Mouse (Mus musculus) brown adipose tissue, adult 24 weeks (tissue): ENCODE data around the gene Alox12. TPM values are rescaled to one million over a fixed set of nuclear protein-coding genes. Genes with fewer than 3 reads are reported as not detected.

Source experiments
- H3K27ac ChIP-seq: fragments of 200-500 bp; replicated peaks from 2 replicates; pipeline ENCODE4 v1.5.1; 2012; ENCODE audit warnings: low read depth, mild to moderate bottlenecking, low read length
- H3K4me1 ChIP-seq: fragments of 200-500 bp; 2 replicates; pipeline ENCODE4 v1.6.1; 2012; ENCODE audit warnings: low read length, mixed read lengths; ENCODE audit not compliant: control insufficient read depth, insufficient read depth, insufficient read length
- H3K4me3 ChIP-seq: fragments of 200-500 bp; 2 replicates; pipeline ENCODE4 v1.5.1; 2012; ENCODE audit warnings: low read depth, mild to moderate bottlenecking, low read length, moderate library complexity; ENCODE audit not compliant: insufficient read depth
- polyA plus RNA-seq: library from polyadenylated mRNA; stranded (reverse); fragments of >200 nt; gene quantifications from 2 replicates; pipeline ENCODE4 v1.2.4, GENCODE M21; 2012; ENCODE audit not compliant: missing spikeins, insufficient read depth, insufficient read length

Alox12 gene
- polyA plus RNA-seq: 0.44 and 1.5 TPM in 2 replicates

DNA sequence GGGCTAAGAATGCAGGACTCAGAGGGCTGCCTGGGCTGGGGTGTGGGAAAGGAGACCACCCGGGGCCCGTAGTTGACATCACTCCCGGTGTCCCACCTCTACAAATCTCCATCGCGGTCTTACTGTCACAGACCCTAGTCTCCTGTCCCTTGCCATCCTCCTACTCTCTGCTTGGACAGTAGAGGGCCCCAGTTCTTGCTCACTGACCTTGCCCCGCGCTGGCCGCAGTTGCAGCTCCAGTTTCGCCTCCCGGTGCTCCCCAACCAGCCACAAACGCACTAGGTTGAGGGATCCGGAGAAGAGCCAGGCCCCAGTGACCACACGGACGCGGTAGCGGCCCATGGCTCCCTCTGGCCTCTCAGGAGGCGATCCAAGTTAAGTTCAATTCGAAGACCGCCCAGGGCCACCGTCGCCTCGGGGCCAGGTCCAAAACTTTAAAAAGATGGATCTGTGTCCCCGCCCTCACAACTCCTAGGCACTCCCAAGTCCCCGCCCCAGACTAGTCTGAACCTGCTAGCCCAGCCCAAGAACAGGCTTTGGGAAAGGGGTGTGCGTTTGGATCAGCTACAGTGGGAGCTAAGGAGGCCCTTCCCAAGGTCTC is at the start of gene Alox12:
Alox12 (minus strand) TSS at position 423 of the 601 bp plus-strand sequence.
- H3K27ac ChIP-seq: no peak within 1 kb of the TSS
- peak within 1 kb of the TSS; percentile 64 for H3K4me3 ChIP-seq
- H3K4me1 ChIP-seq: no peaks in the 10 kb centered on the region

DNA sequence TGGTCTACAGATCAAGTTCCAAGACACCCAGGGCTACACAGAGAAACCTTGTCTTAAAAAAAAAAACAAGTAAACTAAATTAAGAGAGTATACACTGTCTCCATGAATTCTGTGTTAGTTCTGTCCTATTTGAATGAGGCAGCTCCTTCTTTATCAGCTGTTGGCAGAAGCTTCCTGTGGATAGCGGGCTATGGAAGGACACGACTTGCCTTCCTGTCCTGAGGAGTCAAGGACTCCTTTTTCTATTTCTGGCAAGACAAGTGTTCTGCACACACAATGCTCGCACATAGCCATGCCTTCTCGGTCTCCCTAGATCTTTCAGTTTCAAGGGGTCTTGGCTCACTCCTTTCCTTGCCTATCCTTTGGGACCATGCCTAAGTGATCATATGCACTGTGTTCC is 47.1 kb upstream of the Alox12 start:
- Histone ChIP-seq H3K27ac (no peak overlapping the region), H3K4me3 (no peak overlapping the region), H3K4me1 (no peaks in the 10 kb centered on the region)

- no peaks in the 10 kb centered on the region for H3K4me1 ChIP-seq
- no peak overlapping the region for H3K4me3 ChIP-seq
- H3K27ac ChIP-seq: peak overlapping the region; percentile 23; the same call in 1 of the 2 replicates
These were observed 42.8 kb upstream of the Alox12 start for GRCm38 (mm10) chr11:70297836-70298454.

DNA sequence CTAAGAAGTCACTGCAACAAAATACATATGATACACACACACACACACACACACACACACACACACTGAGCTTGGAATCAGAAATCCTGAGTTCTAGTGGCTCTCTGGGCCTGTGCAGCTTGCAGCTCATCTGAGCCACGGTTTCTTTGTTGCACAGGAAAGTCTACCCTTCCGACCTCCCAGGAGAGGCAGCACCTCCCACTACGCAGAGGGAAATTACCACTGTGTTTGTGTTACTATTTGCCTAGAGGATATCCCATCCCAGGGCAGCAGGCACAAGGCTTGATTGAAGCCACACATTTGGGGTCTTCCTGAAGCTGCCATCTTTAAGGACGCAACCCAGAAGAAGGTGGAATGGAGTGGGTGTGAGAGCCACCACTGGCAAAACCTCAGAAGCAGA is 42.3 kb upstream of the Alox12 start:
- no peak overlapping the region for H3K4me3 ChIP-seq
- peak overlapping the region; percentile 23; the same call in 1 of the 2 replicates for H3K27ac ChIP-seq

DNA sequence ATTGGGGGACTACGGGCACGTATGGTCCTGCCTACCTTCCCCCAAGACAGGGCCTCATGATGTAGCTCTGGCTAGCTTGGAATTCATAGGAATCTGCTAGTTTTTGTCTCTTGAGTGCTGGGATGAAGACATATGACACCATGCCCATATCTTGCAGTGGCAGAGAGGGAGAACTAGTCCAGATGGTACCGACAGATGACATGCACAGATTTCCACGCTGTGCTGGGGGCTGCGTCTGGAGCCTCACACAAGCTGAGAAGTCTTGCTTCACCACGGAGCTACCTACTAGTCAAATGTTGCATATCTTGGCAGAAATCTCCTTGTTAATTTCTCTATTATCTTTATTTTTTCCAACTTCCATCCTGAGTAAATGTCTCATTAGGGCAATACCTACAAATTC is 38.7 kb upstream of the Alox12 start:
- H3K4me1 ChIP-seq: no peaks in the 10 kb centered on the region
- no peak overlapping the region for H3K27ac ChIP-seq
- H3K4me3 ChIP-seq: no peak overlapping the region

More for the DNA sequence above, 42.3 kb upstream of the Alox12 start:
- no peaks in the 10 kb centered on the region for H3K4me1 ChIP-seq

GRCm38 (mm10) chr11:70291235-70291634 is 36.1 kb upstream of the Alox12 start:
- Histone ChIP-seq H3K27ac (no peak overlapping the region), H3K4me3 (no peak overlapping the region), H3K4me1 (no peaks in the 10 kb centered on the region)

- H3K27ac ChIP-seq: no peak overlapping the region
- H3K4me1 ChIP-seq: no peaks in the 10 kb centered on the region
- no peak overlapping the region for H3K4me3 ChIP-seq
These were observed 34.1 kb upstream of the Alox12 start for GRCm38 (mm10) chr11:70289236-70289635.

DNA sequence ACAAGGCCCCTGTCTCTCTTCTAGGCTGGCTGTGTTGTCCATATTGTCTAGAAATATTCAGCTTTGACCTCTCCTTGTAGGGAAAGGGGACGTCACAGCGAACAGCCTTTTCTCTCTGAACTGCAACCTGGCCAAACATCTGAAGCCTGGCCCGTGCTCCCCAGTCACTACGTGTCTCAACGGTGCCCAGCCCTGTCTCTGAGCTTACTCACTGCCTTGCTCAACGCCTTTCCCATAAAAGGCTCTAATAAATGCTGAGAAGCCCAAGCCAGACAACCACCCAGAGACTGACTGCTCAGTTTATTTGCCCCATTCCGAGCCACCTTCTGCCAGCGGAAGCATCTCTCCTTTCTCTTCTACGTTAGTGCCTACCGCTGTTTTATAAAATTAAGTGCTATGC is 32.9 kb upstream of the Alox12 start:
- H3K4me3 ChIP-seq: no peak overlapping the region
- no peaks in the 10 kb centered on the region for H3K4me1 ChIP-seq
- H3K27ac ChIP-seq: no peak overlapping the region

- Histone ChIP-seq H3K4me1 (no peaks in the 10 kb centered on the region), H3K27ac (no peak overlapping the region), H3K4me3 (no peak overlapping the region)
These were observed 30.5 kb upstream of the Alox12 start for GRCm38 (mm10) chr11:70285686-70286085.

GRCm38 (mm10) chr11:70284757-70285156 is 29.6 kb upstream of the Alox12 start:
- H3K27ac ChIP-seq: no peak overlapping the region
- H3K4me3 ChIP-seq: no peak overlapping the region
- H3K4me1 ChIP-seq: no peaks in the 10 kb centered on the region

DNA sequence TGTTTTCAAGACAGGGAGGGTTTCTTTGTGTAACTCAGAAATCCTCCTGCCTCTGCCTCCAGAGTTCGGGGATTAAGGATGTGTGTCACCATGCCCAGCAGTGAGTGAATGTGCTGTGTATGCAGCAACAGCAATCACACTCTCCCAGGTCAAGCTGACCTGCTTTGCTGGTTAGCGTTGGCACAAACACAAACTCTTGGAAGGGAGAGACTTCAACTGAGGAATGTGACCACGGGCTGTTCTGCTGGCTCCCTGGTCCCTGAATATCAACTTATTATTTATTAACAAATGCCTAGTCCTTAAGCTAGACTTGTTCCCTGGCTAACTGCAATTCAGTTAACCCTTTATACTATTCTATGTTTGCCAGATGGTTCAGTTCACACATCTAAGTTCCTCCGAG is 28.5 kb upstream of the Alox12 start:
- no peak overlapping the region for H3K27ac ChIP-seq
- no peaks in the 10 kb centered on the region for H3K4me1 ChIP-seq
- H3K4me3 ChIP-seq: no peak overlapping the region

- H3K4me3 ChIP-seq: no peak overlapping the region
- no peak overlapping the region for H3K27ac ChIP-seq
- H3K4me1 ChIP-seq: no peaks in the 10 kb centered on the region
These were observed 25.3 kb upstream of the Alox12 start for GRCm38 (mm10) chr11:70280441-70280840.

DNA sequence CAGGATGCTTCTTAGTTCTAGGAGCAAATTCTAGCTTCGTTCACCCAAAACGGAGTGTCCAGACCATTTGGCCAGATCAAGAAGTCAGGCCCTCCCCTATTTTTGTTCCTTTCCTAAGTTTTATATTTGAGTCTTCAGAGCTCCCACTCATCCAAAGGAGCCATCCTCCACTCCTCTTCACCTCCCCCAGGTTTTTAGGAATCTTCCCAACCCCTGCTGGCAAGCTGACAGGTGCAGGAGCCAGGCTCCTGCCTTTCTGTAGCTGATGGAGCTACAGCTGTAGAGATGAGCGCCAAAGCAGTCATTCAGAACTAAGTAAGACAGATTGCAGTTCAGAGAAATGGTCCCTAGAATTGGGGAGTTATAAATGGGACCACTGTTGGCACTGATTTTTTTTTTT is 23.8 kb upstream of the Alox12 start:
- no peak overlapping the region for H3K27ac ChIP-seq
- no peaks in the 10 kb centered on the region for H3K4me1 ChIP-seq
- no peak overlapping the region for H3K4me3 ChIP-seq

DNA sequence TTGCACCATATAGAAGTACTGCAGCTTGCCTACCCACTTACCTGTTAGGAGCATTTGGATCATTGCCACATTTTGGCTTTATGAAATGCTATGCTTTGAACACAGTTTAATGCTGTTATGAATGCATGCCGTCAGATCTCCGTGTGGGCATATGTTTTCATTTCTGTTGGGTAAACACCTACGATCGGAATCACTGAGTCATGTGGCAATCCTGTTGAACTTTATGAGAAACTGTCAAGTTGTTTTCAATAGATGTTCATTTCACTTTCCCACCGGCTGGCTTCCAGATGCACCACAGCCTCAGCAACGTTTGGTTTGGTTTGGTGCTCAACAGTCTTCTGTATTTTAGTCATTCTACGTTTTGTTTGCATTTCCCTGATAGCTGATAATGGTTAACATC is 16.5 kb upstream of the Alox12 start:
- H3K4me3 ChIP-seq: no peak overlapping the region
- H3K4me1 ChIP-seq: 0 out of 2 replicates have a peak, but pooled peaks cover 2% of the 10 kb centered on the region
- no peak overlapping the region for H3K27ac ChIP-seq

GRCm38 (mm10) chr11:70266405-70266804 is 11.3 kb upstream of the Alox12 start:
- no peak overlapping the region for H3K4me3 ChIP-seq
- peaks cover 11% of the 10 kb centered on the region for H3K4me1 ChIP-seq
- no peak overlapping the region for H3K27ac ChIP-seq

GRCm38 (mm10) chr11:70265819-70266218 is 10.7 kb upstream of the Alox12 start:
- no peak overlapping the region for H3K4me3 ChIP-seq
- H3K4me1 ChIP-seq: peaks cover 11% of the 10 kb centered on the region
- H3K27ac ChIP-seq: no peak overlapping the region
